Mouse (Mus musculus) myocyte (in vitro differentiated cells): ENCODE results near the gene Xntrpc. TPM values are rescaled to one million over a fixed set of nuclear protein-coding genes. Genes with fewer than 3 reads are reported as not detected.
"Not testable (repeated sequence)": the region's sequence is repeated elsewhere in the genome, so short reads cannot be mapped to it uniquely, and the experiment has no call there.

Source experiments
- H3K27me3 ChIP-seq: one replicate; pipeline ENCODE4 v1.6.1; 2011; ENCODE audit not compliant: control insufficient read depth, insufficient read depth, insufficient read length
- H3K36me3 ChIP-seq: one replicate; pipeline ENCODE4 v1.6.1; 2011; ENCODE audit not compliant: control insufficient read depth, insufficient read depth
- H3K4me2 ChIP-seq: one replicate; pipeline ENCODE4 v1.6.1; 2011; ENCODE audit warnings: low read depth, control low read depth
- H3K4me3 ChIP-seq: one replicate; pipeline ENCODE4 v1.5.1; 2011; ENCODE audit warnings: mild to moderate bottlenecking, control low read depth, moderate library complexity
- H3K79me2 ChIP-seq: one replicate; pipeline ENCODE4 v1.6.1; 2011; ENCODE audit not compliant: control insufficient read depth, insufficient read depth
- H3ac ChIP-seq: one replicate; pipeline ENCODE4 v1.6.1; 2011; ENCODE audit not compliant: control insufficient read depth, insufficient read length
- CEBPB ChIP-seq: IDR thresholded peaks from 2 replicates; pipeline ENCODE4 v1.6.1; 2011; ENCODE audit warnings: mild to moderate bottlenecking, moderate library complexity; ENCODE audit not compliant: poor library complexity, insufficient read depth, severe bottlenecking
- E2F4 ChIP-seq: IDR thresholded peaks from one replicate; pipeline ENCODE4 v1.6.1; 2011; ENCODE audit warnings: mild to moderate bottlenecking, control low read depth, moderate library complexity; ENCODE audit not compliant: insufficient read depth
- MAX ChIP-seq: IDR thresholded peaks from one replicate; pipeline ENCODE4 v1.6.1; 2011; ENCODE audit warnings: low read depth, mild to moderate bottlenecking, control low read depth
- MYOD1 ChIP-seq, 3 experiments: IDR thresholded peaks; one replicate each; pipeline ENCODE4 v1.6.1; 2011; ENCODE audit warnings: control low read depth in 2 of 3, low read depth in 2 of 3, mild to moderate bottlenecking in 2 of 3, moderate library complexity in 1 of 3; ENCODE audit not compliant: insufficient read length in 2 of 3, control insufficient read depth in 1 of 3
- MYOG ChIP-seq, 3 experiments: IDR thresholded peaks; one replicate each; pipeline ENCODE4 v1.6.1; 2011; ENCODE audit warnings: control low read depth in 2 of 3, low read depth in 2 of 3, mild to moderate bottlenecking in 2 of 3; ENCODE audit not compliant: insufficient read length in 2 of 3, control insufficient read depth in 1 of 3, insufficient read depth in 1 of 3
- POLR2A ChIP-seq: IDR thresholded peaks from one replicate; pipeline ENCODE4 v1.6.1; 2011; ENCODE audit warnings: low read depth, mild to moderate bottlenecking, control low read depth, moderate library complexity; ENCODE audit not compliant: insufficient read length
- POLR2AphosphoS2 ChIP-seq: IDR thresholded peaks from one replicate; pipeline ENCODE4 v1.6.1; 2011; ENCODE audit warnings: low read depth, control low read depth; ENCODE audit not compliant: insufficient read length
- REST ChIP-seq: IDR thresholded peaks from one replicate; pipeline ENCODE4 v1.6.1; 2011; ENCODE audit warnings: mild to moderate bottlenecking, control low read depth, moderate library complexity; ENCODE audit not compliant: insufficient read depth, insufficient read length
- SRF ChIP-seq: IDR thresholded peaks from one replicate; pipeline ENCODE4 v1.6.1; 2011; ENCODE audit warnings: low read depth; ENCODE audit not compliant: control insufficient read depth, insufficient read length
- TCF12 ChIP-seq: IDR thresholded peaks from one replicate; pipeline ENCODE4 v1.6.1; 2011; ENCODE audit warnings: mild to moderate bottlenecking, control low read depth; ENCODE audit not compliant: poor library complexity, insufficient read depth, severe bottlenecking
- TCF3 ChIP-seq: IDR thresholded peaks from one replicate; pipeline ENCODE4 v1.6.1; 2011; ENCODE audit warnings: low read depth, control low read depth; ENCODE audit not compliant: insufficient read length
- USF1 ChIP-seq: IDR thresholded peaks from one replicate; pipeline ENCODE4 v1.6.1; 2011; ENCODE audit warnings: low read depth, mild to moderate bottlenecking, control low read depth, moderate library complexity
- polyA plus RNA-seq: library from polyadenylated mRNA; unstranded; fragments of >200 nt; fragmentation: generic; extraction: Trizol; gene quantifications from one replicate; pipeline ENCODE4 v1.2.1, GENCODE M21; 2012; ENCODE audit warnings: missing spikeins

The Xntrpc gene
- polyA plus RNA-seq, 1 experiment, result 0.12 TPM

GRCm38 (mm10) chr7:102018590-102018989, 46.9 kb upstream of the Xntrpc start, which contains the start of gene Il18bp:
Gene Il18bp, minus strand, starts transcription at chr7:102018690.
- Histone ChIP-seq H3ac (no peak within 1 kb of the TSS), H3K36me3 (peaks cover 29% of the 10 kb centered on the region), H3K4me3 (no peak within 1 kb of the TSS), H3K27me3 (no peaks in the 10 kb centered on the region), H3K79me2 (no peaks in the 10 kb centered on the region), H3K4me2 (no peak within 1 kb of the TSS)
- TF ChIP-seq MYOG (IDR thresholded peaks at IDR 0.05; ENCODE audit: control insufficient read depth in 1 of 3, insufficient read depth in 1 of 3, insufficient read length in 2 of 3, low read depth in 2 of 3) (no peak), MYOD1 (IDR thresholded peaks at IDR 0.05; ENCODE audit: control insufficient read depth in 1 of 3, insufficient read length in 2 of 3, low read depth in 2 of 3) (no peak), SRF (no peak), CEBPB (no peak), MAX (no peak), REST (no peak), TCF12 (no peak), TCF3 (no peak), POLR2A (no peak), POLR2AphosphoS2 (no peak), E2F4 (no peak), USF1 (no peak)

DNA sequence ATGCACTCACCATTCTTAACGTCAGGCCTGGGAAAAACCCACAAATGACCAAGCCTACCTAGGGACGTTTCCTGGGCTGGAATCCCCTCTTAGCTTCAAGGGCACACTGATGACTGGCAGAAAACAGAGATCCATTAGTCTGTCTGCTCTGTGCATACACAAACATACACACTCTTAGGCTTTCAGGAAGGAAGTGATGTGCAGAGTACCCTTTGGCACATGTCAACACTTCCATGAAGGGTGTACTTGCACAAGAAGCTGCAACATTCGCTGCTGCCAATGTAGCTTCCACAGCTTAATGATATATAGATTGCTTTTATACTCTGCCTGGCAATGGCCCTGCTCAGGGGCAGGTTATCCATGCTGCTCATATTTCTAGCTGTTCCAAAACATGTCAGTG, 46.2 kb upstream of the Xntrpc start:
- no peak overlapping the region for H3ac ChIP-seq
- TF ChIP-seq MYOG (IDR thresholded peaks at IDR 0.05; ENCODE audit: control insufficient read depth in 1 of 3, insufficient read depth in 1 of 3, insufficient read length in 2 of 3, low read depth in 2 of 3) (no peak), CEBPB (no peak), TCF12 (no peak), TCF3 (no peak), POLR2AphosphoS2 (no peak), E2F4 (no peak), USF1 (no peak), MAX (no peak), REST (no peak), SRF (no peak)
- H3K36me3 ChIP-seq, result peaks cover 31% of the 10 kb centered on the region
- H3K27me3 ChIP-seq, result no peaks in the 10 kb centered on the region
- H3K4me3 ChIP-seq, result no peak overlapping the region
- no peak overlapping the region for H3K4me2 ChIP-seq
- no peaks in the 10 kb centered on the region for H3K79me2 ChIP-seq

DNA sequence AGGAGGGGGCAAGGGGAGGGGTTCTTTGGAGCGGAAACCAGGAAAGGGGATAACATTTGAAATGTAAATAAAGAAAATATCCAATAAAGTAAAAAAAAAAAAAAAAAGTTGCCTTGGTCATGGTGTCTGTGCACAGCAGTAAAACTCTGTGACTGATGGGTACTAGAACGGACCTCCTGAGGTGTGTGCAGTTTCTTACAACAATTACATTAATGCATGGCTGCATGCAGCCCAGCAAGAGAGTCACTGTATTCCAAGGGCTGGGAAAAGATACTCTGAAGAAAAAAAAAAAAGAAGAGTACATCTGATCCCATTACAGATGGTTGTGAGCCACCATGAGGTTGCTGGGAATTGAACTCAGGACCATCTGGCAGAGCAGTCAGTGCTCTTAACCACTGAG, 44.6 kb upstream of the Xntrpc start:
- not testable (repeated sequence) for H3K79me2 ChIP-seq, H3K4me2 ChIP-seq, H3K4me3 ChIP-seq, H3ac ChIP-seq, H3K27me3 ChIP-seq
- peaks cover 31% of the 10 kb centered on the region for H3K36me3 ChIP-seq

DNA sequence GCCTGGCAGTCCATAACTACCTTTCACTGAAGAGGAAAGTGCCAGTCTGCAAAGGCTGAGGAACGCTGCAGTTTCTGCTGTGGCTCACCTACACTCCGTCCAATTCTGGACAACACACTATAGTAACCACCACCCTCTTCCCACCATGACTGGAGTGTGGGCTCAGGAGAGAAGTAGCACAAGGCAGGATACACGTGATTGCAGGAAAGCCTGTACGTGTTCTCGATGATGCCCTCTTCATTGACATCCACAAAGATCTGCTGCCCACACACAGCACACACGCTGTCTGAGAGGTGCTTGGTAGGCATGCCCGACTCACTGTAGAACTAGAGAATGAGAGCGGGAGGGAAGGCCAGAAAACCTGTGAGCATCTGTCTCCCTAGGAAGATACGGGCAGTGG, 41.7 kb upstream of the Xntrpc start:
- H3K4me3 ChIP-seq, result no peak overlapping the region
- no peak overlapping the region for H3K4me2 ChIP-seq
- H3K36me3 ChIP-seq, result peaks cover 24% of the 10 kb centered on the region
- TF ChIP-seq E2F4 (no peak), MYOD1 (IDR thresholded peaks at IDR 0.05; ENCODE audit: control insufficient read depth in 1 of 3, insufficient read length in 2 of 3, low read depth in 2 of 3) (no peak), MYOG (IDR thresholded peaks at IDR 0.05; ENCODE audit: control insufficient read depth in 1 of 3, insufficient read depth in 1 of 3, insufficient read length in 2 of 3, low read depth in 2 of 3) (no peak), POLR2A (no peak), POLR2AphosphoS2 (no peak), MAX (no peak), SRF (no peak), TCF12 (no peak), REST (no peak), USF1 (no peak)
- no peaks in the 10 kb centered on the region for H3K79me2 ChIP-seq
- H3K27me3 ChIP-seq, result no peaks in the 10 kb centered on the region
- no peak overlapping the region for H3ac ChIP-seq

- peaks cover 24% of the 10 kb centered on the region for H3K36me3 ChIP-seq
- no peak overlapping the region for H3K4me3 ChIP-seq
- TF ChIP-seq E2F4 (no peak), CEBPB (no peak), MYOG (IDR thresholded peaks at IDR 0.05; ENCODE audit: control insufficient read depth in 1 of 3, insufficient read depth in 1 of 3, insufficient read length in 2 of 3, low read depth in 2 of 3) (no peak), POLR2A (no peak), TCF3 (no peak), POLR2AphosphoS2 (no peak), USF1 (no peak), MAX (no peak), REST (no peak), MYOD1 (IDR thresholded peaks at IDR 0.05; ENCODE audit: control insufficient read depth in 1 of 3, insufficient read length in 2 of 3, low read depth in 2 of 3) (no peak), SRF (no peak), TCF12 (no peak)
- H3K79me2 ChIP-seq, result no peaks in the 10 kb centered on the region
- no peaks in the 10 kb centered on the region for H3K27me3 ChIP-seq
- no peak overlapping the region for H3ac ChIP-seq
- H3K4me2 ChIP-seq, result no peak overlapping the region
Measured at GRCm38 (mm10) chr7:102025187-102026119, 40.1 kb upstream of the Xntrpc start.
